Mouse (Mus musculus): ENCODE measurements around the gene Acaa1a. TPM values are rescaled to one million over a fixed set of nuclear protein-coding genes. Genes with fewer than 3 reads are reported as not detected.

The Acaa1a gene
- total and polyA plus RNA-seq, 3 experiments, result 72.4 to 107 (median 78.5) TPM

DNA sequence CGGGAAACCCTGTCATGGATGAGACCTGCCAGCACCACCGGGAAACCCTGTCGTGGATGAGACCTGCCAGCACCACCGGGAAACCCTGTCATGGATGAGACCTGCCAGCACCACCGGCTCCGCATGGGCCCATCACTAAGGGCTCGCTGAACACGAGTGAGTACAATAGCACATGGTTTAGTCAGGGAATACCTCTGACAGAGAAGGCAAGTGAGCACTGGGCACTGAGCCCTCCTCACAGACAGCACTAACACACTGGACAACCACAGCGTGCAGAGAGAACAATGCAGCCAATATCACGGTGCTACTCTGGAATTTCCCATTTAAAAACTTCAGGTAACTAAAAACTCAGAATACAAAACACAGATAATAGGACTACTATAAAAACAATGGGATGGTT lies 26.4 kb upstream of the Acaa1a start:
- Histone ChIP-seq H3K4me1 (ENCODE audit: control insufficient read depth, insufficient read depth, low read length) (0 out of 2 replicates have a peak, but pooled peaks cover 1% of the 10 kb centered on the region), H3K36me3 (ENCODE audit: control insufficient read depth, insufficient read depth, low read length) (peaks cover 4% of the 10 kb centered on the region), H3K4me3 (no peak overlapping the region), H3K27ac (no peak overlapping the region), H3K9ac (ENCODE audit: low read depth, low read length) (no peak overlapping the region), H3K27me3 (ENCODE audit: control insufficient read depth, insufficient read depth, low read length) (no peaks in the 10 kb centered on the region), H3K79me2 (replicated peaks; ENCODE audit: control insufficient read depth, insufficient read depth, low read length) (peaks cover 6% of the 10 kb centered on the region)
- intact Hi-C loops (cut with DNase I), result no loop called here
- TF ChIP-seq CTCF (IDR thresholded peaks at IDR 0.05) (no peak), EP300 (IDR thresholded peaks at IDR 0.05; ENCODE audit: insufficient read depth, low read depth, low read length) (no peak), POLR2A (IDR thresholded peaks at IDR 0.05; ENCODE audit: insufficient read depth, low read depth, low read length) (no peak)
- 54% methylated on average over 10 of the region's 10 CpGs for WGBS
- no peak for DNase-seq

DNA sequence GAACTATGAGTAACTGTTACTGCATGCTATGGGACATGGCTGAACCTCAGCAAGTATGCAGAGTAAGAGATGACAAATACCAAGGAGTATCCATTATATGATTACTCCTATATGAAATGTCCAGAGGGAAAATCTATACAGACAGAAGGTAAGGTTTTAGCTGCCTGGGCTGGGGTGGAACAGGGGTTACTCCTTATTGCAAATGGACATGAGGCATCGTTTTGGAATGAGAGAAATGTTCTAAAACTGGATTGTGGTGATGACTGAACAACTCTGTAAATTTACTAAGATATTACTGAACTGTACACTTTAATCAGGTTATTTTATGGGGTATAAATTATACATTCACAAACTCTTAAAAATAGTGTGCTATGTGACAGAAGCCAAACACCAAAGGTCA lies 20.6 kb upstream of the Acaa1a start:
- WGBS, result 78% methylated on average over 1 of the region's 1 CpGs
- peaks cover 6% of the 10 kb centered on the region for H3K4me1 ChIP-seq (ENCODE audit: control insufficient read depth, insufficient read depth, low read length)
- H3K9ac ChIP-seq (ENCODE audit: low read depth, low read length), result no peak overlapping the region
- no peaks in the 10 kb centered on the region for H3K27me3 ChIP-seq (ENCODE audit: control insufficient read depth, insufficient read depth, low read length)
- peaks cover 3% of the 10 kb centered on the region; the same call in 1 of the 2 replicates for H3K36me3 ChIP-seq (ENCODE audit: control insufficient read depth, insufficient read depth, low read length)
- H3K27ac ChIP-seq, result no peak overlapping the region
- DNase-seq, result no peak
- intact Hi-C loops (cut with DNase I), result no loop called here
- TF ChIP-seq POLR2A (IDR thresholded peaks at IDR 0.05; ENCODE audit: insufficient read depth, low read depth, low read length) (no peak), EP300 (IDR thresholded peaks at IDR 0.05; ENCODE audit: insufficient read depth, low read depth, low read length) (no peak), CTCF (IDR thresholded peaks at IDR 0.05) (no peak)
- peaks cover 8% of the 10 kb centered on the region for H3K79me2 ChIP-seq (replicated peaks; ENCODE audit: control insufficient read depth, insufficient read depth, low read length)
- H3K4me3 ChIP-seq, result no peak overlapping the region

DNA sequence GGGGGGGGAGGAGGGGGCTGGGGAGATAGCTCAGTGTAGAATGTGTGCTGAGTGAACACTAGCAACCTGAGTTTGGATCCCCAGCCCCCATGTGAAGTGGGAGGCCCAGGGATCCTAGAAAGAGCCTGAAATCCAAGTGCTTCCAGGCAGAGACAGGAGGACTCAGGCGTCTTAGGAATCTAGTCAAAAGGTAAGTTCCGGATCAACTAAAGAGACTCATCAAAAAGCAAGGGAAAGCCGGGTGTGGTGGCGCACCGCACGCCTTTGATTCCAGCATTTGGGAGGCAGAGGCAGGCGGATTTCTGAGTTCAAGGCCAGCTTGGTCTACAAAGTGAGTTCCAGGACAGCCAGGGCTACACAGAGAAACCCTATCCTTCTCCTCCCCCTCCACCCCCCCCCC lies 19.0 kb upstream of the Acaa1a start:
- no peak for TF ChIP-seq POLR2A (IDR thresholded peaks at IDR 0.05; ENCODE audit: insufficient read depth, low read depth, low read length)
- no peak for TF ChIP-seq EP300 (IDR thresholded peaks at IDR 0.05; ENCODE audit: insufficient read depth, low read depth, low read length)
- TF ChIP-seq CTCF (IDR thresholded peaks at IDR 0.05), result no peak
- no peak for DNase-seq
- H3K27ac ChIP-seq, result no peak overlapping the region
- no peaks in the 10 kb centered on the region for H3K27me3 ChIP-seq (ENCODE audit: control insufficient read depth, insufficient read depth, low read length)
- intact Hi-C loops (cut with DNase I), result loop anchor here (5.0 kb wide), 1 partner anchor 37 kb away; the partner anchor contains the start of gene Xylb
- peaks cover 3% of the 10 kb centered on the region; the same call in 1 of the 2 replicates for H3K36me3 ChIP-seq (ENCODE audit: control insufficient read depth, insufficient read depth, low read length)
- peaks cover 6% of the 10 kb centered on the region for H3K79me2 ChIP-seq (replicated peaks; ENCODE audit: control insufficient read depth, insufficient read depth, low read length)
- H3K4me1 ChIP-seq (ENCODE audit: control insufficient read depth, insufficient read depth, low read length), result peaks cover 6% of the 10 kb centered on the region
- H3K4me3 ChIP-seq, result no peak overlapping the region
- 89% methylated on average over 7 of the region's 7 CpGs for WGBS
- no peak overlapping the region for H3K9ac ChIP-seq (ENCODE audit: low read depth, low read length)

DNA sequence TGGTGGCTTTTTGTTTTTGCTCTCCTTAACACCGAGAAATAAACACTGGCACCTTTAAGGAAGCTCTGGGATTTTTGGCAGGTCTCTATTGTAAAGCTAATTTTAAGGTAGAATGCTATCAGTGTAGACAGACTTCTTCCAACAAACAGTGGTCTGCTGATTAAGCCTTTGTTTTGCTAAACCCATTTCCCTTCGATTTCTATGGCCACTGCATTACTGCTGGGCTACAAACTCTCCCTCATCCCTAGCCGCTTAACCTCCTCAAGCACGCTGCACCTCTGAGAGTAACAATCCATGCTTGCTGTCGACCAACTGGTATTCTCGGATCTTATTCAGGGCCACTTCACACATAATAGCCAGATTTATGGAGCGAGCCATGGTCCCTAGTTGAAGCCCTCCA lies 18.5 kb upstream of the Acaa1a start:
- Histone ChIP-seq H3K36me3 (ENCODE audit: control insufficient read depth, insufficient read depth, low read length) (peaks cover 3% of the 10 kb centered on the region; the same call in 1 of the 2 replicates), H3K4me1 (ENCODE audit: control insufficient read depth, insufficient read depth, low read length) (peaks cover 6% of the 10 kb centered on the region), H3K9ac (ENCODE audit: low read depth, low read length) (peak overlapping the region; percentile 10; the same call in 1 of the 2 replicates), H3K79me2 (replicated peaks; ENCODE audit: control insufficient read depth, insufficient read depth, low read length) (peaks cover 6% of the 10 kb centered on the region), H3K27me3 (ENCODE audit: control insufficient read depth, insufficient read depth, low read length) (no peaks in the 10 kb centered on the region), H3K27ac (no peak overlapping the region; the same call in 1 of the 2 replicates), H3K4me3 (peak overlapping the region; percentile 89)
- intact Hi-C loops (cut with DNase I), result loop anchor here (5.0 kb wide), 1 partner anchor 36 kb away; the partner anchor contains the start of gene Xylb
- whole genome bisulfite sequencing, result 14% methylated on average over 7 of the region's 7 CpGs
- no peak for DNase-seq
- TF ChIP-seq CTCF (IDR thresholded peaks at IDR 0.05) (no peak), POLR2A (IDR thresholded peaks at IDR 0.05; ENCODE audit: insufficient read depth, low read depth, low read length) (no peak)

DNA sequence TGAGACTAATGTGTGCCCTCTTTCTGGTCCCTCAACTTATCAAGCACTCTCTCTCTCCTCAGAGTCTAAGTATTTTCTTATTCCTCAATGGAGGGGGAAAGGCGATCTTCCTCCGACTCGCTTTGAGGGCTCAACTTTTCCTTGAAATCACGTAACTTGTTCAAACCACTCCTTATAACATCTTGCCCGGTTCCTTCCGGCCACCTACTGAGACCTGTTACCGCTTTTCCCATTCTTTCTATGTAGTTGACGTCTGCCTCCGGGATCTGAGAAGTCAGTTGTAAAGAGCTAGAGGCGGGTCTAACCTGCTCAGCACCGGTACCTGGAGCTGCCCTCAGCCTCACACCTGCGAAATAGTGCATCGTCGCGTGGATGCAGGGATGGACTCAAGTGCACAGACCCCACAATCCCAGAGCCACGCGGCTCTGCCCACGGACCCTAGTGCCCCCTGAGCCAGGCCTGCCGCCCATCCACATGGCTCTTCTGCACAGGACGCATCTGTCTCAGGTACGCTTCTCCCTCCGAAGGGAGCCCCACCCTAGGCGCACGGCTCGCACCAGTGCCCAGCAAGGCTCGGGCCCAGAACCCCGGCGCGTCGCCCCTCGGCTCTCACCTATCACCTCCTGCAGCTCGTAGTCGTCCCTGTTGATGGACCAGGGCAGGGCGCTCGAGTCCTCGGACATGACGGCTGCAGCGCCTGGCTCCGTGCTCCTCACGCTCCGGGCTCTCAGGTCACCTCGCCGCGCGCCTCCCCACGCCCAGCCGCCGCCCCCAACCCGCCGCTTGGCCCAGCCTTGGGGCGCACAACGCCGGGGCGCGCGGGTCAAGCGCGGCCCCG lies 17.9 kb upstream of the Acaa1a start:
- Histone ChIP-seq H3K36me3 (ENCODE audit: control insufficient read depth, insufficient read depth, low read length) (peaks cover 3% of the 10 kb centered on the region; the same call in 1 of the 2 replicates), H3K27me3 (ENCODE audit: control insufficient read depth, insufficient read depth, low read length) (no peaks in the 10 kb centered on the region), H3K4me1 (ENCODE audit: control insufficient read depth, insufficient read depth, low read length) (peaks cover 6% of the 10 kb centered on the region), H3K4me3 (peak overlapping the region; percentile 89), H3K9ac (ENCODE audit: low read depth, low read length) (peak overlapping the region; percentile 88), H3K27ac (peak overlapping the region; percentile 100), H3K79me2 (replicated peaks; ENCODE audit: control insufficient read depth, insufficient read depth, low read length) (peaks cover 5% of the 10 kb centered on the region)
- no peak for TF ChIP-seq POLR2A (IDR thresholded peaks at IDR 0.05; ENCODE audit: insufficient read depth, low read depth, low read length)
- no peak for TF ChIP-seq EP300 (IDR thresholded peaks at IDR 0.05; ENCODE audit: insufficient read depth, low read depth, low read length)
- no peak for TF ChIP-seq CTCF (IDR thresholded peaks at IDR 0.05)
- no peak for DNase-seq
- WGBS, result under 1% methylated on average over 59 of the region's 59 CpGs
- intact Hi-C loops (cut with DNase I), result loop anchor here (2.0 to 5.0 kb wide), 2 partner anchors 19 to 36 kb away; partner anchors contain the start of genes Myd88 and Xylb
